Mouse (Mus musculus) forebrain, embryonic 12.5 days (tissue): ENCODE data around the gene Ak2. TPM values are rescaled to one million over a fixed set of nuclear protein-coding genes. Genes with fewer than 3 reads are reported as not detected.

Experiments used
- ATAC-seq: fragments of 200-750 bp; cut with Nextera tagmentation; 2 replicates; pipeline ENCODE4 v1.8.0; 2017; ENCODE audit warnings: moderate TSS enrichment; ENCODE audit not compliant: low FRiP score
- H3K27ac ChIP-seq: fragments of 300-500 bp; sonication (generic); 2 replicates; pipeline ENCODE4 v1.5.1; 2016; ENCODE audit warnings: mild to moderate bottlenecking
- H3K27me3 ChIP-seq: fragments of 300-500 bp; sonication (generic); 2 replicates; pipeline ENCODE4 v1.6.1; 2016; ENCODE audit warnings: mild to moderate bottlenecking
- H3K36me3 ChIP-seq: fragments of 300-500 bp; sonication (generic); replicated peaks from 2 replicates; pipeline ENCODE4 v1.6.1; 2016; ENCODE audit warnings: mild to moderate bottlenecking
- H3K4me1 ChIP-seq: fragments of 300-500 bp; sonication (generic); 2 replicates; pipeline ENCODE4 v1.6.1; 2016
- H3K4me2 ChIP-seq: fragments of 300-500 bp; sonication (generic); 2 replicates; pipeline ENCODE4 v1.6.1; 2016; ENCODE audit warnings: mild to moderate bottlenecking, moderate library complexity
- H3K4me3 ChIP-seq: fragments of 300-500 bp; sonication (generic); replicated peaks from 2 replicates; pipeline ENCODE4 v1.5.1; 2016; ENCODE audit warnings: mild to moderate bottlenecking
- H3K9ac ChIP-seq: fragments of 300-500 bp; sonication (generic); 2 replicates; pipeline ENCODE4 v1.6.1; 2016; ENCODE audit warnings: mild to moderate bottlenecking
- H3K9me3 ChIP-seq: fragments of 300-500 bp; sonication (generic); 2 replicates; pipeline ENCODE4 v1.6.1; 2016
- WGBS: fragments of 180-500 bp; shearing (Covaris S2); methylation state at CpG from one replicate; pipeline ENCODE4 v1.1.7; 2016; 5-methylcytosine and 5-hydroxymethylcytosine counted together
- polyA plus RNA-seq: library from polyadenylated mRNA; unstranded; fragments of >200 nt; fragmentation: Nextera tagmentation; extraction: Ambion mirVana; gene quantifications from 2 replicates; pipeline ENCODE4 v1.2.1, GENCODE M21; 2016

The Ak2 gene
- 162 and 173 TPM in 2 replicates for polyA plus RNA-seq

- peak within 1 kb of the TSS; percentile 29; the same call in 1 of the 2 replicates for H3K4me2 ChIP-seq
- H3K27me3 ChIP-seq = no peaks in the 10 kb centered on the region
- no peaks in the 10 kb centered on the region for H3K9me3 ChIP-seq
- H3K9ac ChIP-seq = no peak within 1 kb of the TSS
- no peak for ATAC-seq
- no peak within 1 kb of the TSS for H3K4me3 ChIP-seq
- no peak within 1 kb of the TSS for H3K27ac ChIP-seq
- 89% methylated on average over 9 of the region's 9 CpGs for WGBS
- H3K4me1 ChIP-seq = peaks cover 19% of the 10 kb centered on the region
- peaks cover 3% of the 10 kb centered on the region; the same call in 1 of the 2 replicates for H3K36me3 ChIP-seq
Measured at GRCm38 (mm10) chr4:128991500-128992008, at the start of gene Ak2. TSS of gene Ak2 (plus strand) at chr4:128991958.

GRCm38 (mm10) chr4:128942346-128942745 is 49.4 kb upstream of the Ak2 start:
- Histone ChIP-seq H3K27me3 (no peaks in the 10 kb centered on the region), H3K27ac (no peak overlapping the region), H3K4me1 (peaks cover 2% of the 10 kb centered on the region), H3K36me3 (no peaks in the 10 kb centered on the region), H3K9me3 (no peaks in the 10 kb centered on the region), H3K4me2 (no peak overlapping the region), H3K9ac (no peak overlapping the region), H3K4me3 (no peak overlapping the region)
- 65% methylated on average over 3 of the region's 3 CpGs for WGBS
- no peak for ATAC-seq

- 87% methylated on average over 9 of the region's 9 CpGs for WGBS
- Histone ChIP-seq H3K27me3 (no peaks in the 10 kb centered on the region), H3K4me3 (no peak overlapping the region), H3K9me3 (no peaks in the 10 kb centered on the region), H3K4me2 (no peak overlapping the region), H3K36me3 (no peaks in the 10 kb centered on the region), H3K4me1 (peaks cover 6% of the 10 kb centered on the region), H3K9ac (no peak overlapping the region), H3K27ac (no peak overlapping the region)
- no peak for ATAC-seq
Measured at GRCm38 (mm10) chr4:128946736-128947135, 45.0 kb upstream of the Ak2 start.

GRCm38 (mm10) chr4:128947326-128947933 is 44.3 kb upstream of the Ak2 start:
- Histone ChIP-seq H3K27ac (no peak overlapping the region), H3K4me3 (no peak overlapping the region), H3K4me2 (peak overlapping the region; percentile 34), H3K4me1 (peaks cover 6% of the 10 kb centered on the region), H3K9ac (no peak overlapping the region), H3K9me3 (no peaks in the 10 kb centered on the region), H3K36me3 (no peaks in the 10 kb centered on the region), H3K27me3 (no peaks in the 10 kb centered on the region)
- 19% methylated on average over 18 of the region's 18 CpGs for WGBS
- no peak for ATAC-seq

- Histone ChIP-seq H3K27ac (no peak overlapping the region), H3K9me3 (no peaks in the 10 kb centered on the region), H3K4me1 (peaks cover 6% of the 10 kb centered on the region), H3K9ac (no peak overlapping the region), H3K4me2 (no peak overlapping the region), H3K36me3 (no peaks in the 10 kb centered on the region), H3K27me3 (no peaks in the 10 kb centered on the region), H3K4me3 (no peak overlapping the region)
- 28% methylated on average over 6 of the region's 6 CpGs for WGBS
- no peak for ATAC-seq
Measured at GRCm38 (mm10) chr4:128948137-128948674, 43.6 kb upstream of the Ak2 start.

- Histone ChIP-seq H3K27ac (no peak overlapping the region), H3K4me3 (no peak overlapping the region), H3K27me3 (no peaks in the 10 kb centered on the region), H3K9ac (no peak overlapping the region), H3K36me3 (no peaks in the 10 kb centered on the region), H3K4me2 (no peak overlapping the region), H3K9me3 (no peaks in the 10 kb centered on the region), H3K4me1 (peaks cover 6% of the 10 kb centered on the region)
- 48% methylated on average over 15 of the region's 15 CpGs for WGBS
- no peak for ATAC-seq
Measured at GRCm38 (mm10) chr4:128949470-128950005, 42.2 kb upstream of the Ak2 start.

GRCm38 (mm10) chr4:128950461-128950860 is 41.3 kb upstream of the Ak2 start:
- ATAC-seq = no peak

GRCm38 (mm10) chr4:128953851-128954250 is 37.9 kb upstream of the Ak2 start:
- no peak overlapping the region for H3K9ac ChIP-seq
- no peak for ATAC-seq
- no peak overlapping the region for H3K4me3 ChIP-seq
- H3K4me1 ChIP-seq = peaks cover 23% of the 10 kb centered on the region
- no peak overlapping the region for H3K27ac ChIP-seq
- 83% methylated on average over 5 of the region's 5 CpGs for WGBS
- H3K27me3 ChIP-seq = no peaks in the 10 kb centered on the region
- no peaks in the 10 kb centered on the region for H3K9me3 ChIP-seq
- no peak overlapping the region for H3K4me2 ChIP-seq
- no peaks in the 10 kb centered on the region for H3K36me3 ChIP-seq

More at GRCm38 (mm10) chr4:128950461-128950860, 41.3 kb upstream of the Ak2 start:
- Histone ChIP-seq H3K27me3 (no peaks in the 10 kb centered on the region), H3K4me1 (peaks cover 12% of the 10 kb centered on the region), H3K9ac (no peak overlapping the region), H3K27ac (no peak overlapping the region), H3K4me2 (no peak overlapping the region), H3K9me3 (no peaks in the 10 kb centered on the region), H3K36me3 (no peaks in the 10 kb centered on the region), H3K4me3 (no peak overlapping the region)
- 84% methylated on average over 5 of the region's 5 CpGs for WGBS

GRCm38 (mm10) chr4:128957155-128957911 is 34.4 kb upstream of the Ak2 start:
- H3K9ac ChIP-seq = no peak overlapping the region
- H3K36me3 ChIP-seq = no peaks in the 10 kb centered on the region
- H3K4me2 ChIP-seq = no peak overlapping the region
- peaks cover 16% of the 10 kb centered on the region for H3K27me3 ChIP-seq
- H3K27ac ChIP-seq = no peak overlapping the region
- H3K4me3 ChIP-seq = no peak overlapping the region
- no peaks in the 10 kb centered on the region for H3K9me3 ChIP-seq
- peaks cover 37% of the 10 kb centered on the region for H3K4me1 ChIP-seq
- 50% methylated on average over 11 of the region's 11 CpGs for WGBS
- ATAC-seq = peak; percentile 34; the same call in 1 of the 2 replicates

GRCm38 (mm10) chr4:128958156-128958555 is 33.6 kb upstream of the Ak2 start:
- Histone ChIP-seq H3K4me1 (peaks cover 42% of the 10 kb centered on the region), H3K4me3 (no peak overlapping the region), H3K4me2 (no peak overlapping the region), H3K9me3 (no peaks in the 10 kb centered on the region), H3K27me3 (peaks cover 16% of the 10 kb centered on the region), H3K27ac (no peak overlapping the region), H3K36me3 (no peaks in the 10 kb centered on the region), H3K9ac (no peak overlapping the region)
- WGBS = 86% methylated on average over 11 of the region's 11 CpGs
- ATAC-seq = no peak

GRCm38 (mm10) chr4:128958849-128959248 is 32.9 kb upstream of the Ak2 start:
- Histone ChIP-seq H3K9me3 (no peaks in the 10 kb centered on the region), H3K4me2 (no peak overlapping the region), H3K4me3 (no peak overlapping the region), H3K9ac (no peak overlapping the region), H3K27ac (no peak overlapping the region), H3K36me3 (no peaks in the 10 kb centered on the region), H3K27me3 (peaks cover 16% of the 10 kb centered on the region), H3K4me1 (peaks cover 44% of the 10 kb centered on the region)
- 43% methylated on average over 8 of the region's 8 CpGs for WGBS
- ATAC-seq = no peak

GRCm38 (mm10) chr4:128959676-128960075 is 32.1 kb upstream of the Ak2 start:
- Histone ChIP-seq H3K4me3 (no peak overlapping the region), H3K4me2 (no peak overlapping the region), H3K9ac (no peak overlapping the region), H3K27me3 (peaks cover 16% of the 10 kb centered on the region), H3K27ac (no peak overlapping the region), H3K4me1 (peaks cover 42% of the 10 kb centered on the region), H3K9me3 (no peaks in the 10 kb centered on the region), H3K36me3 (no peaks in the 10 kb centered on the region)
- ATAC-seq = no peak
- 86% methylated on average over 17 of the region's 17 CpGs for WGBS
